Mouse (Mus musculus) cortical plate, adult 2 months (tissue): Measurements from ENCODE around the gene Stoml1. TPM values are rescaled to one million over a fixed set of nuclear protein-coding genes. Genes with fewer than 3 reads are reported as not detected.

Experiments used
- H3K27ac ChIP-seq: fragments of 200-500 bp; 2 replicates; pipeline ENCODE4 v1.5.1; 2012; ENCODE audit warnings: low read length, control low read depth, inconsistent platforms; ENCODE audit not compliant: insufficient read depth
- H3K4me1 ChIP-seq: fragments of 200-500 bp; 2 replicates; pipeline ENCODE4 v1.6.1; 2011; ENCODE audit warnings: low read length; ENCODE audit not compliant: control insufficient read depth, insufficient read depth
- H3K4me3 ChIP-seq: fragments of 200-500 bp; 2 replicates; pipeline ENCODE4 v1.5.1; 2011; ENCODE audit warnings: mild to moderate bottlenecking, low read length, control low read depth; ENCODE audit not compliant: insufficient read depth
- CTCF ChIP-seq: fragments of 200-500 bp; IDR thresholded peaks from 2 replicates; pipeline ENCODE4 v1.5.1; 2011; ENCODE audit warnings: mild to moderate bottlenecking, control low read depth, low read length; ENCODE audit not compliant: insufficient read depth; ENCODE audit errors: extremely low read depth
- POLR2A ChIP-seq: fragments of 200-500 bp; IDR thresholded peaks from 2 replicates; pipeline ENCODE4 v1.6.1; 2011; ENCODE audit warnings: mild to moderate bottlenecking, low read length, control low read depth; ENCODE audit not compliant: insufficient read depth; ENCODE audit errors: extremely low read depth
- polyA plus RNA-seq: library from polyadenylated mRNA; depleted of rRNA; stranded (reverse); fragments of >200 nt; gene quantifications from 2 replicates; pipeline ENCODE4 v1.2.3, GENCODE M21; 2012

The Stoml1 gene
- polyA plus RNA-seq, 1 experiment: 124 TPM

GRCm38 (mm10) chr9:58272068-58272541, 19.1 kb downstream of the Stoml1 start:
- TF ChIP-seq POLR2A: no peak
- TF ChIP-seq CTCF: no peak
- Histone ChIP-seq H3K4me3 (no peak overlapping the region), H3K27ac (no peak overlapping the region), H3K4me1 (peaks cover 8% of the 10 kb centered on the region)

- H3K4me1 ChIP-seq: peaks cover 8% of the 10 kb centered on the region
- H3K4me3 ChIP-seq: no peak overlapping the region
- no peak for TF ChIP-seq POLR2A
- TF ChIP-seq CTCF: no peak
- H3K27ac ChIP-seq: no peak overlapping the region
These were observed 19.9 kb downstream of the Stoml1 start for GRCm38 (mm10) chr9:58272855-58273254.

- no peak for TF ChIP-seq POLR2A
- no peak for TF ChIP-seq CTCF
- Histone ChIP-seq H3K4me3 (no peak overlapping the region), H3K4me1 (peaks cover 8% of the 10 kb centered on the region), H3K27ac (no peak overlapping the region)
These were observed 21.2 kb downstream of the Stoml1 start for GRCm38 (mm10) chr9:58274101-58274604.

GRCm38 (mm10) chr9:58274626-58275025, 21.7 kb downstream of the Stoml1 start:
- TF ChIP-seq CTCF: no peak
- TF ChIP-seq POLR2A: no peak
- Histone ChIP-seq H3K4me1 (peaks cover 8% of the 10 kb centered on the region), H3K27ac (no peak overlapping the region), H3K4me3 (no peak overlapping the region)

GRCm38 (mm10) chr9:58275115-58275774, 22.3 kb downstream of the Stoml1 start:
- Histone ChIP-seq H3K27ac (no peak overlapping the region; the same call in 1 of the 2 replicates), H3K4me1 (peaks cover 8% of the 10 kb centered on the region), H3K4me3 (no peak overlapping the region)
- TF ChIP-seq POLR2A (no peak), CTCF (no peak)

- H3K4me1 ChIP-seq: peaks cover 8% of the 10 kb centered on the region
- no peak for TF ChIP-seq CTCF
- no peak for TF ChIP-seq POLR2A
- no peak overlapping the region for H3K27ac ChIP-seq
- H3K4me3 ChIP-seq: no peak overlapping the region
These were observed 22.8 kb downstream of the Stoml1 start for GRCm38 (mm10) chr9:58275797-58276196.

GRCm38 (mm10) chr9:58276346-58276745, 23.4 kb downstream of the Stoml1 start:
- TF ChIP-seq POLR2A (no peak), CTCF (no peak)
- Histone ChIP-seq H3K4me1 (peaks cover 8% of the 10 kb centered on the region), H3K27ac (no peak overlapping the region), H3K4me3 (no peak overlapping the region)

GRCm38 (mm10) chr9:58278313-58278712, 25.3 kb downstream of the Stoml1 start:
- TF ChIP-seq CTCF (no peak), POLR2A (no peak)
- H3K4me3 ChIP-seq: no peak overlapping the region
- H3K4me1 ChIP-seq: peaks cover 8% of the 10 kb centered on the region
- no peak overlapping the region for H3K27ac ChIP-seq

GRCm38 (mm10) chr9:58278821-58279723, 26.1 kb downstream of the Stoml1 start:
- TF ChIP-seq POLR2A: no peak
- TF ChIP-seq CTCF: no peak
- Histone ChIP-seq H3K27ac (no peak overlapping the region), H3K4me1 (peaks cover 7% of the 10 kb centered on the region), H3K4me3 (no peak overlapping the region)
